Mouse (Mus musculus): Measurements from ENCODE around the gene Gm28035. TPM values are rescaled to one million over a fixed set of nuclear protein-coding genes. Genes with fewer than 3 reads are reported as not detected.
A peak's percentile ranks its signal among the peaks of the same experiment; 100 is the strongest.

The Gm28035 gene
- polyA plus RNA-seq, 1 experiment from 2014 or later: 0.25 TPM

DNA sequence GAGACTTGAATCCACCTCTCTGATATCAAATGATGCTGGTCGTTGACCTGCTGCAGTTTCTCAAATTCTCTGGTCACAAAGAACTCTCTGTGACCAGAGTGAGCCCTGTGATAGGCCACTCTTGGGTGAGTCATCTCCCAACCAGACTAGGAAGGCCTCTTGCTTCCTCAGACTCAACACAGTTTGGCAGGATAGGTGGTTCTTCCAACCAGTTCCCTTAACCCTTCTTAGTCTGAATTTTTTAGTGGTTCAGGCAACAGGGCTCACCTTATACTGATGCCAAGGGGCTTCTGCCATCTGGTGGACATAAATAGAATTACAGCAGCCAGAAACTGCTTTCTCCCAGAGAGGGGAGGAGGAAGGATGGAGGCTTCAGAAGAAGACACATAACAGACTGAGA, 29.8 kb downstream of the Gm28035 start:
- Histone ChIP-seq H3K4me1 (ENCODE audit: control insufficient read depth, insufficient read depth, low read length) (0 out of 2 replicates have a peak, but pooled peaks cover 12% of the 10 kb centered on the region), H3K27ac (replicated peaks; ENCODE audit: low read depth, low read length) (no peak overlapping the region), H3K4me2 (ENCODE audit: low read length) (no peak overlapping the region), H3K27me3 (ENCODE audit: control insufficient read depth, insufficient read depth, low read length) (no peaks in the 10 kb centered on the region), H3K9me3 (ENCODE audit: control insufficient read depth, low read length) (no peaks in the 10 kb centered on the region), H3K36me3 (ENCODE audit: control insufficient read depth, insufficient read depth, low read length) (peaks cover 18% of the 10 kb centered on the region), H3K4me3 (replicated peaks; ENCODE audit: low read depth, low read length) (no peak overlapping the region), H3K9ac (replicated peaks; ENCODE audit: low read length) (no peak overlapping the region)
- peak; percentile 86 for DNase-seq
- 85% methylated on average over 1 of the region's 1 CpGs for WGBS
- no peak; the same call in 1 of the 2 replicates for ATAC-seq (ENCODE audit: low FRiP score, low TSS enrichment)

DNA sequence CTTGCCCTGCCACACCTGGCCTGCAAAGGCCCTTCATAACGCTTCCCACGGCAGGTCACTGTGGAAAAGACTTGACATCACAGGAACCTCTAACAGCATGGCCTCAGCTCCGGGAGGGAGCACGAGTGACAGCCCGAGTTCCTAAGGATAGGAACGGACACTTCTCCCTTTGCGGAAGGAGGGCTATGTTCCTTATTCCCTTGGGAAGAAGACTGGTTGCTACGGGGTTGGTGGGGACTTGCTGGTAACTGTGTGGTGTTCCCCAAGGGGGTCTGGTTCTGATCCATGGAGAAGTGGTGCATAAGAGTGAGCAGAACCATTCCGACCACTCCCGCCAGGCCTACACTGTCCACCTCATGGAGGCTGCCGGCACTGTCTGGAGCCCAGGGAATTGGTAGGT, 40.4 kb downstream of the Gm28035 start, which contains the start of gene Gm28038:
TSS of gene Gm28038 (plus strand) at position 301 of the 400 bp plus-strand sequence.
- no peak within 1 kb of the TSS for H3K4me2 ChIP-seq (ENCODE audit: low read length)
- WGBS: 96% methylated on average over 11 of the region's 11 CpGs
- ATAC-seq (ENCODE audit: low FRiP score, low TSS enrichment): no peak

DNA sequence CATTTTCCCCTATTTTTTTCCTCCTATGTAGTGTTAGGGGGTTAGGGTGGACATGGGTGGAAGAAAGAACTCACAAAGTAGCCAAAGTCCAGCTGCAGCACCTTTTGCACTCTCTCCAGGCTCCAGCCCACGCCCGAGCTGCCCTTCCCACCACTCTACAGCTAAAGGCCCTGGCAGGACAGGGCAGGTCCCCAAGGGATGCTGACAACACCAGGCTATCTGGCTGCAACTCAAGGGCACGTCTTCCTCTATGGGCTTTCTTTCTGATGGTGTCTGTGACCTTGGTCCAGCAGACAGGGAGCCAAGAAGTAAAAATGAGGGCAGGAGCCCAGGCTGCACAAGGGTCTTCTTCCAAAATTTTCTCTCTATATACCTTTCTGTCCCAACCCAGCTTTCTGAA, 41.3 kb downstream of the Gm28035 start:
- no peak overlapping the region for H3K27ac ChIP-seq (replicated peaks; ENCODE audit: low read depth, low read length)
- ATAC-seq (ENCODE audit: low FRiP score, low TSS enrichment) (no peak), DNase-seq (no peak)
- H3K4me2 ChIP-seq (ENCODE audit: low read length): no peak overlapping the region
- H3K9ac ChIP-seq (replicated peaks; ENCODE audit: low read length): no peak overlapping the region
- peaks cover 10% of the 10 kb centered on the region; the same call in 1 of the 2 replicates for H3K4me1 ChIP-seq (ENCODE audit: control insufficient read depth, insufficient read depth, low read length)
- WGBS: 86% methylated on average over 3 of the region's 3 CpGs
- peaks cover 13% of the 10 kb centered on the region for H3K36me3 ChIP-seq (ENCODE audit: control insufficient read depth, insufficient read depth, low read length)
- H3K27me3 ChIP-seq (ENCODE audit: control insufficient read depth, insufficient read depth, low read length): no peaks in the 10 kb centered on the region
- H3K4me3 ChIP-seq (replicated peaks; ENCODE audit: low read depth, low read length): no peak overlapping the region
- no peaks in the 10 kb centered on the region for H3K9me3 ChIP-seq (ENCODE audit: control insufficient read depth, low read length)

More for the DNA sequence above, 40.4 kb downstream of the Gm28035 start, which contains the start of gene Gm28038:
- DNase-seq: no peak
- Histone ChIP-seq H3K36me3 (ENCODE audit: control insufficient read depth, insufficient read depth, low read length) (peaks cover 13% of the 10 kb centered on the region), H3K27me3 (ENCODE audit: control insufficient read depth, insufficient read depth, low read length) (no peaks in the 10 kb centered on the region), H3K4me1 (ENCODE audit: control insufficient read depth, insufficient read depth, low read length) (peaks cover 10% of the 10 kb centered on the region; the same call in 1 of the 2 replicates), H3K4me3 (replicated peaks; ENCODE audit: low read depth, low read length) (no peak within 1 kb of the TSS), H3K27ac (replicated peaks; ENCODE audit: low read depth, low read length) (no peak within 1 kb of the TSS), H3K9me3 (ENCODE audit: control insufficient read depth, low read length) (no peaks in the 10 kb centered on the region), H3K9ac (replicated peaks; ENCODE audit: low read length) (no peak within 1 kb of the TSS)

DNA sequence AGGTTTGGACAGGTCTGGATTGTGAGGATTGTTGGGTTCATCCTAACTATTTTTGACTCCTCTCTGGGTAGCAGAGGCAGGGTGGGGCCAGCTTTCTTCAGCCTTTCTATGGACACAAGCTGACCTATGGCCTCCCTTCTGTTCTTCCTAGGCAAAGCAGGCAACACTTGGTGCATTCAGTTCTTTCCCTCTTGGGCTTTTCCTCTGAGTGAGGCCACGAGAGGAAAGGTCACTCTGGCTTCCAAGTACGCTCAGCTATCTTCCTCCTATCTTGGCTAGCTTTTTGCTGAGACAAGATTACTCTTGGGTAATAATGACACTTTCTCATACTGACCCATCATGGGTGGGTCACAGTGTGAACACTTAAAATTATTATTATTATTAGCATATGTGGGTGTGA, 42.8 kb downstream of the Gm28035 start:
- no peaks in the 10 kb centered on the region for H3K27me3 ChIP-seq (ENCODE audit: control insufficient read depth, insufficient read depth, low read length)
- WGBS: 83% methylated on average over 2 of the region's 2 CpGs
- DNase-seq: no peak
- H3K9me3 ChIP-seq (ENCODE audit: control insufficient read depth, low read length): no peaks in the 10 kb centered on the region
- H3K27ac ChIP-seq (replicated peaks; ENCODE audit: low read depth, low read length): no peak overlapping the region
- no peak overlapping the region for H3K4me3 ChIP-seq (replicated peaks; ENCODE audit: low read depth, low read length)
- peaks cover 21% of the 10 kb centered on the region for H3K4me1 ChIP-seq (ENCODE audit: control insufficient read depth, insufficient read depth, low read length)
- ATAC-seq (ENCODE audit: low FRiP score, low TSS enrichment): no peak
- no peak overlapping the region for H3K9ac ChIP-seq (replicated peaks; ENCODE audit: low read length)
- no peak overlapping the region for H3K4me2 ChIP-seq (ENCODE audit: low read length)
- H3K36me3 ChIP-seq (ENCODE audit: control insufficient read depth, insufficient read depth, low read length): peaks cover 6% of the 10 kb centered on the region

DNA sequence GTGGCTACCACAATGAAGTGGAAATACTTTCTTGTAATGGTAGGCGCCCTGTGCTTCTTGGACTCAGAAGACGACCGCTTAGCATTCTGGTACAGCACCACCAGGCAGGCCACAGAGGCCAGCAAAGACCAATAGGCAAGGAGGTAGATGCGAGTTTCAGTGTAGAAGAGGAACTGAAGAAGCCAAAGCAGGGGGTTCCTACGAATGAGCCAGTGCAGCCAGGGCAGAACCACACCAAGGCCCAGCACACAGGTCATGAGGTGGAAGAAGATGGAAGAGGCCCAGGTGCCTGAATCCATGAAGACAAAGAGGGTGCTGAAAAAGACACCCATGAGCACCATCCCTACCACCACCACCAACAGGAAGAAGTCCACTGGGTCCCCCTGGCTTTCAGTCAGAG, 44.6 kb downstream of the Gm28035 start:
- Histone ChIP-seq H3K36me3 (ENCODE audit: control insufficient read depth, insufficient read depth, low read length) (peaks cover 6% of the 10 kb centered on the region), H3K27me3 (ENCODE audit: control insufficient read depth, insufficient read depth, low read length) (no peaks in the 10 kb centered on the region), H3K4me2 (ENCODE audit: low read length) (peak overlapping the region; percentile 91), H3K9me3 (ENCODE audit: control insufficient read depth, low read length) (no peaks in the 10 kb centered on the region), H3K9ac (replicated peaks; ENCODE audit: low read length) (no peak overlapping the region; the same call in 1 of the 2 replicates), H3K27ac (replicated peaks; ENCODE audit: low read depth, low read length) (no peak overlapping the region), H3K4me3 (replicated peaks; ENCODE audit: low read depth, low read length) (peak overlapping the region; percentile 92; the same call in 1 of the 2 replicates), H3K4me1 (ENCODE audit: control insufficient read depth, insufficient read depth, low read length) (peaks cover 21% of the 10 kb centered on the region)
- ATAC-seq (ENCODE audit: low FRiP score, low TSS enrichment) (no peak), DNase-seq (no peak)
- 93% methylated on average over 5 of the region's 5 CpGs for WGBS

DNA sequence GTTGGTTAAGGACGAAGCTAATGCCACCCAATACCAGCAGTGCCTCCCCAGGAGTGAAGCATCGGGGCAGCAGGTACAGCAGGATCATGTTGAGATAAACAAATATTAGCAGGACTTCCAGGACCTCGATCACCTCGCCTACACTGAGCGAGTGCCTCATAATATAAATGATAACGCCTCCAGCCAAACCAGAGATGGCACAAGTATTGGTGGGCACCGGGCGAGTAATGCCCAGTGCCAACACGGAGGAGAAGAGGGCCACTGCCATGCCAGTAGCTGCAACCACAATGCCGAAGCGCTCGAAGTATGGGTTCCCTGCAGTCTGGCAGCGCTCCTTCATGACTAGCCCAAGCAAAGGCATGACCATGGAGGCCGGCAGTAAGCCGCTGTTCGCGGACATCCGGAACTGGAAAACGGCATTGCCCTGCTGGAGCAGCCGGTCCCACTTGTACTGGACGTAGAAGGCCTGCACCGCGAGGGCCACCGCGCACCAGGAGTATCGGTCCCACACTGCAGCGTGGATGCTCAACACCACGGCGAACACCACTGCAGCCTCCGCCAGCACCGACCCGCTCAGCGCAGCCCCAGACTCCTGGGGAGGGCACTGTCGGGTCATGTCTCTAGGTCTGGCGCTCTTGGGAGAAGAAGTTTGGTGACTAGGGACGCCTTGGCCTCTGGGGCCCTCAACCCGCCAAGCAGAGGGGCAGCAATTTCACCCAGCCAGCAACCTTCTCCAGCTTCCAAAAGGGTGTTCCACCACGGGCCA, 45.2 kb downstream of the Gm28035 start:
- Histone ChIP-seq H3K9me3 (ENCODE audit: control insufficient read depth, low read length) (no peaks in the 10 kb centered on the region), H3K27ac (replicated peaks; ENCODE audit: low read depth, low read length) (peak overlapping the region; percentile 70; the same call in 1 of the 2 replicates), H3K4me2 (ENCODE audit: low read length) (peak overlapping the region; percentile 91), H3K4me3 (replicated peaks; ENCODE audit: low read depth, low read length) (peak overlapping the region; percentile 92), H3K9ac (replicated peaks; ENCODE audit: low read length) (peak overlapping the region; percentile 83), H3K4me1 (ENCODE audit: control insufficient read depth, insufficient read depth, low read length) (peaks cover 21% of the 10 kb centered on the region), H3K27me3 (ENCODE audit: control insufficient read depth, insufficient read depth, low read length) (no peaks in the 10 kb centered on the region), H3K36me3 (ENCODE audit: control insufficient read depth, insufficient read depth, low read length) (peaks cover 6% of the 10 kb centered on the region)
- no peak for DNase-seq
- ATAC-seq (ENCODE audit: low FRiP score, low TSS enrichment): peak; percentile 70
- WGBS: 14% methylated on average over 38 of the region's 38 CpGs

DNA sequence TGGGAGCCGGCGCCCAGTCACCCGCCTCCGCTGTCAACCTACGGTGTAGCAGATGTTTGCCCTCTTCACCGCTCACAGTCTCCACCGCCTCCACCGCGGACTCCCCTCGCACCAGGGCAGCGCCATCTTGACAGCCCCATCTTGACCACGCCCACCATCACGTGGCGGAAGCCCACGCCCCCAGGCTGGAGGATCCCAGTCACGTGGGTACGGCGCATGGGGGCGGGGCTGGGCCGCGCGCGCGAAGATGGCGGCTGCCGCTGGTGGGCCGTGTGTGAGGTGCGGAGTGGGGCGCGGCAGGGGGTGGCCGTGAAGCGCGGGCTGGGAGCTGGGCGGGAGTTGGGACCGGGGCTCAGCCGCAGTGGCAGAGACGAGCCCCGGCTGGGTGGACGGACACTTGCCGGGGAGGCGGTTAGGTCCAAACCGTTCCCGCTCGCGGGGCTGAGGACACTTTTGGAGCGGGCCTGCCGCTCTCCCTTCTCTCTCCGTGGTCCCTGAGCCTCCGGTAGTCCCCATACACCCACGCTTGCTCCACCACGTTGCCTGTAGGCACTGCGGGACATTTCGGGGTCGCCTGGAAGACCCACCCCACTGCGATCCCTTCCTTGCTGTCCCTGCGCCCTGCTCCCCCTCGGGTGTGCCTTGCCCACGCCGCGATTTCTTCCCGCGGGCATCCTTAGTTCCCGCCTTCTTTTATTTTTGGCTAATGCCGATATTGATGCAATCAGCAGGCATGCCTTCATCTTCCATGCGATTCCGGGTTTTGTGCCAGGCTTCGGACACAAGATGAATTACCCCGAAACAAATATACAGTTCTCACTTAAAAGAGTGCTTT, 46.0 kb downstream of the Gm28035 start, which contains the start of the genes Dolk and Nup188:
TSS of gene Dolk (minus strand) at position 143 of the 835 bp plus-strand sequence.
TSS of gene Nup188 (plus strand) at position 206 of the 835 bp plus-strand sequence.
- under 1% methylated on average over 63 of the region's 68 CpGs for WGBS
- peak; percentile 95 for ATAC-seq (ENCODE audit: low FRiP score, low TSS enrichment)
- H3K9ac ChIP-seq (replicated peaks; ENCODE audit: low read length): peak within 1 kb of the TSS; percentile 83
- no peaks in the 10 kb centered on the region for H3K9me3 ChIP-seq (ENCODE audit: control insufficient read depth, low read length)
- H3K27me3 ChIP-seq (ENCODE audit: control insufficient read depth, insufficient read depth, low read length): no peaks in the 10 kb centered on the region
- peaks cover 6% of the 10 kb centered on the region for H3K36me3 ChIP-seq (ENCODE audit: control insufficient read depth, insufficient read depth, low read length)
- H3K4me2 ChIP-seq (ENCODE audit: low read length): peak within 1 kb of the TSS; percentile 91
- H3K27ac ChIP-seq (replicated peaks; ENCODE audit: low read depth, low read length): peak within 1 kb of the TSS; percentile 70
- H3K4me1 ChIP-seq (ENCODE audit: control insufficient read depth, insufficient read depth, low read length): peaks cover 21% of the 10 kb centered on the region
- peak within 1 kb of the TSS; percentile 92 for H3K4me3 ChIP-seq (replicated peaks; ENCODE audit: low read depth, low read length)
- DNase-seq: peak; percentile 99

DNA sequence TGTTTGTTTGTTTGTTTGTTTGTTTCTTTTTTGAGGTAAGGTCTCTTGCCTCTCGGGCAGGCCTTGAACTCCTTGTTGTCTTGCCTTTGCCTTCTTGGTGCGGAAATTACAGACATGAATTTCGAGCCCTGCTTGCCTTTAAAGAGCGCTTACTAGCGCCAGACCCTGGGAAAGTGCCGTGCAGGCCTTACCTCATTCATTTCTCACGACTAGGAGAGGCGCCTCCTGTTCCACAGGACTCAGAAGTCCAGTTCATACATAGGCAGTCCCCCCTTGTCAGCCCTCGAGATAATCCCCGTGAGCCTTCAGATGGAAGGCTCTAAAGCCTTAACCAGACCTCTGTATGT, 46.6 kb downstream of the Gm28035 start:
- Histone ChIP-seq H3K4me2 (ENCODE audit: low read length) (peak overlapping the region; percentile 91), H3K9ac (replicated peaks; ENCODE audit: low read length) (peak overlapping the region; percentile 83), H3K4me1 (ENCODE audit: control insufficient read depth, insufficient read depth, low read length) (peaks cover 21% of the 10 kb centered on the region), H3K27me3 (ENCODE audit: control insufficient read depth, insufficient read depth, low read length) (no peaks in the 10 kb centered on the region), H3K27ac (replicated peaks; ENCODE audit: low read depth, low read length) (0 out of 2 replicates have a peak overlapping the region, but pooled peaks have one; percentile 52), H3K4me3 (replicated peaks; ENCODE audit: low read depth, low read length) (peak overlapping the region; percentile 92), H3K36me3 (ENCODE audit: control insufficient read depth, insufficient read depth, low read length) (peaks cover 6% of the 10 kb centered on the region), H3K9me3 (ENCODE audit: control insufficient read depth, low read length) (no peaks in the 10 kb centered on the region)
- under 1% methylated on average over 10 of the region's 10 CpGs for WGBS
- ATAC-seq (ENCODE audit: low FRiP score, low TSS enrichment) (no peak), DNase-seq (peak; percentile 63)

All from midbrain, embryonic 14.5 days (tissue).